Mouse (Mus musculus): ENCODE data around the gene Tmem150c. TPM values are rescaled to one million over a fixed set of nuclear protein-coding genes. Genes with fewer than 3 reads are reported as not detected.
A peak's percentile ranks its signal among the peaks of the same experiment; 100 is the strongest.

Gene Tmem150c
- polyA plus RNA-seq, 1 experiment from 2014 or later: 20.6 TPM

- peak overlapping the region; percentile 96 for H3K4me3 ChIP-seq (ENCODE audit: low read length)
- WGBS: under 1% methylated on average over 19 of the region's 19 CpGs
- H3K27me3 ChIP-seq (ENCODE audit: insufficient read depth, low read length): no peaks in the 10 kb centered on the region
- H3K36me3 ChIP-seq (ENCODE audit: insufficient read depth, low read length): peaks cover 19% of the 10 kb centered on the region; the same call in 1 of the 2 replicates
- no peak for ATAC-seq (ENCODE audit: low FRiP score, low TSS enrichment)
- peak overlapping the region; percentile 96 for H3K9ac ChIP-seq (replicated peaks; ENCODE audit: low read length)
- H3K4me2 ChIP-seq (replicated peaks; ENCODE audit: low read depth, low read length): peak overlapping the region; percentile 86
- H3K4me1 ChIP-seq (ENCODE audit: insufficient read depth, low read length): peaks cover 21% of the 10 kb centered on the region; the same call in 1 of the 2 replicates
- peak overlapping the region; percentile 98 for H3K27ac ChIP-seq (ENCODE audit: low read length)
- H3K9me3 ChIP-seq (ENCODE audit: low read length): no peaks in the 10 kb centered on the region
Observed at GRCm38 (mm10) chr5:100040281-100040784, 119.3 kb downstream of the Tmem150c start.

GRCm38 (mm10) chr5:100039602-100040142, 119.9 kb downstream of the Tmem150c start, which contains the start of the genes Hnrnpdl and Enoph1:
Hnrnpdl (minus strand) TSS chr5:100039664.
Enoph1 (plus strand) TSS chr5:100039985.
- Histone ChIP-seq H3K4me3 (ENCODE audit: low read length) (peak within 1 kb of the TSS; percentile 96), H3K27ac (ENCODE audit: low read length) (peak within 1 kb of the TSS; percentile 98), H3K36me3 (ENCODE audit: insufficient read depth, low read length) (peaks cover 24% of the 10 kb centered on the region), H3K4me1 (ENCODE audit: insufficient read depth, low read length) (peaks cover 21% of the 10 kb centered on the region; the same call in 1 of the 2 replicates), H3K27me3 (ENCODE audit: insufficient read depth, low read length) (no peaks in the 10 kb centered on the region), H3K4me2 (replicated peaks; ENCODE audit: low read depth, low read length) (peak within 1 kb of the TSS; percentile 86), H3K9ac (replicated peaks; ENCODE audit: low read length) (peak within 1 kb of the TSS; percentile 96), H3K9me3 (ENCODE audit: low read length) (no peaks in the 10 kb centered on the region)
- peak; percentile 88 for ATAC-seq (ENCODE audit: low FRiP score, low TSS enrichment)
- WGBS: 0% methylated on average over 55 of the region's 57 CpGs

GRCm38 (mm10) chr5:100038714-100039601, 120.7 kb downstream of the Tmem150c start:
- WGBS: 0% methylated on average over 94 of the region's 113 CpGs
- H3K9me3 ChIP-seq (ENCODE audit: low read length): no peaks in the 10 kb centered on the region
- peak overlapping the region; percentile 86 for H3K4me2 ChIP-seq (replicated peaks; ENCODE audit: low read depth, low read length)
- H3K9ac ChIP-seq (replicated peaks; ENCODE audit: low read length): peak overlapping the region; percentile 96
- peaks cover 30% of the 10 kb centered on the region for H3K36me3 ChIP-seq (ENCODE audit: insufficient read depth, low read length)
- peak; percentile 80 for ATAC-seq (ENCODE audit: low FRiP score, low TSS enrichment)
- peak overlapping the region; percentile 98 for H3K27ac ChIP-seq (ENCODE audit: low read length)
- H3K4me1 ChIP-seq (ENCODE audit: insufficient read depth, low read length): peaks cover 21% of the 10 kb centered on the region; the same call in 1 of the 2 replicates
- H3K27me3 ChIP-seq (ENCODE audit: insufficient read depth, low read length): no peaks in the 10 kb centered on the region
- H3K4me3 ChIP-seq (ENCODE audit: low read length): peak overlapping the region; percentile 96

- H3K4me2 ChIP-seq (replicated peaks; ENCODE audit: low read depth, low read length): peak overlapping the region; percentile 94
- under 1% methylated on average over 40 of the region's 45 CpGs for WGBS
Observed at GRCm38 (mm10) chr5:100037965-100038713, 121.5 kb downstream of the Tmem150c start.

GRCm38 (mm10) chr5:100036681-100037080, 122.9 kb downstream of the Tmem150c start:
- Histone ChIP-seq H3K27me3 (ENCODE audit: insufficient read depth, low read length) (no peaks in the 10 kb centered on the region), H3K4me2 (replicated peaks; ENCODE audit: low read depth, low read length) (peak overlapping the region; percentile 94), H3K27ac (ENCODE audit: low read length) (no peak overlapping the region), H3K4me3 (ENCODE audit: low read length) (peak overlapping the region; percentile 96), H3K36me3 (ENCODE audit: insufficient read depth, low read length) (peaks cover 46% of the 10 kb centered on the region), H3K9ac (replicated peaks; ENCODE audit: low read length) (peak overlapping the region; percentile 56), H3K4me1 (ENCODE audit: insufficient read depth, low read length) (peaks cover 21% of the 10 kb centered on the region; the same call in 1 of the 2 replicates), H3K9me3 (ENCODE audit: low read length) (no peaks in the 10 kb centered on the region)
- 10% methylated on average over 7 of the region's 7 CpGs for WGBS
- ATAC-seq (ENCODE audit: low FRiP score, low TSS enrichment): no peak

More at GRCm38 (mm10) chr5:100037965-100038713, 121.5 kb downstream of the Tmem150c start:
- ATAC-seq (ENCODE audit: low FRiP score, low TSS enrichment): peak; percentile 49
- no peaks in the 10 kb centered on the region for H3K27me3 ChIP-seq (ENCODE audit: insufficient read depth, low read length)
- H3K4me1 ChIP-seq (ENCODE audit: insufficient read depth, low read length): peaks cover 21% of the 10 kb centered on the region; the same call in 1 of the 2 replicates
- peaks cover 37% of the 10 kb centered on the region for H3K36me3 ChIP-seq (ENCODE audit: insufficient read depth, low read length)
- no peaks in the 10 kb centered on the region for H3K9me3 ChIP-seq (ENCODE audit: low read length)
- H3K4me3 ChIP-seq (ENCODE audit: low read length): peak overlapping the region; percentile 96
- peak overlapping the region; percentile 96 for H3K9ac ChIP-seq (replicated peaks; ENCODE audit: low read length)
- peak overlapping the region; percentile 98 for H3K27ac ChIP-seq (ENCODE audit: low read length)

- Histone ChIP-seq H3K4me2 (replicated peaks; ENCODE audit: low read depth, low read length) (peak overlapping the region; percentile 94), H3K36me3 (ENCODE audit: insufficient read depth, low read length) (peaks cover 50% of the 10 kb centered on the region), H3K9ac (replicated peaks; ENCODE audit: low read length) (no peak overlapping the region), H3K27me3 (ENCODE audit: insufficient read depth, low read length) (no peaks in the 10 kb centered on the region), H3K27ac (ENCODE audit: low read length) (no peak overlapping the region), H3K9me3 (ENCODE audit: low read length) (no peaks in the 10 kb centered on the region), H3K4me3 (ENCODE audit: low read length) (peak overlapping the region; percentile 96), H3K4me1 (ENCODE audit: insufficient read depth, low read length) (peaks cover 16% of the 10 kb centered on the region; the same call in 1 of the 2 replicates)
- 21% methylated on average over 7 of the region's 7 CpGs for WGBS
- ATAC-seq (ENCODE audit: low FRiP score, low TSS enrichment): no peak
Observed at GRCm38 (mm10) chr5:100035950-100036349, 123.7 kb downstream of the Tmem150c start.

- Histone ChIP-seq H3K9ac (replicated peaks; ENCODE audit: low read length) (no peak overlapping the region), H3K36me3 (ENCODE audit: insufficient read depth, low read length) (peaks cover 50% of the 10 kb centered on the region), H3K4me2 (replicated peaks; ENCODE audit: low read depth, low read length) (no peak overlapping the region), H3K9me3 (ENCODE audit: low read length) (no peaks in the 10 kb centered on the region), H3K27me3 (ENCODE audit: insufficient read depth, low read length) (no peaks in the 10 kb centered on the region), H3K27ac (ENCODE audit: low read length) (no peak overlapping the region), H3K4me3 (ENCODE audit: low read length) (no peak overlapping the region), H3K4me1 (ENCODE audit: insufficient read depth, low read length) (peaks cover 11% of the 10 kb centered on the region; the same call in 1 of the 2 replicates)
- 77% methylated on average over 3 of the region's 3 CpGs for WGBS
- no peak for ATAC-seq (ENCODE audit: low FRiP score, low TSS enrichment)
Observed at GRCm38 (mm10) chr5:100032646-100033045, 127.0 kb downstream of the Tmem150c start.

- H3K4me2 ChIP-seq (replicated peaks; ENCODE audit: low read depth, low read length): no peak overlapping the region
- no peak overlapping the region for H3K27ac ChIP-seq (ENCODE audit: low read length)
- no peaks in the 10 kb centered on the region for H3K27me3 ChIP-seq (ENCODE audit: insufficient read depth, low read length)
- no peaks in the 10 kb centered on the region for H3K9me3 ChIP-seq (ENCODE audit: low read length)
- H3K9ac ChIP-seq (replicated peaks; ENCODE audit: low read length): no peak overlapping the region
- 93% methylated on average over 2 of the region's 2 CpGs for WGBS
- no peak overlapping the region for H3K4me3 ChIP-seq (ENCODE audit: low read length)
- ATAC-seq (ENCODE audit: low FRiP score, low TSS enrichment): no peak
- H3K4me1 ChIP-seq (ENCODE audit: insufficient read depth, low read length): peaks cover 6% of the 10 kb centered on the region; the same call in 1 of the 2 replicates
- H3K36me3 ChIP-seq (ENCODE audit: insufficient read depth, low read length): peaks cover 46% of the 10 kb centered on the region
Observed at GRCm38 (mm10) chr5:100032107-100032506, 127.5 kb downstream of the Tmem150c start.

- Histone ChIP-seq H3K4me2 (replicated peaks; ENCODE audit: low read depth, low read length) (no peak overlapping the region), H3K36me3 (ENCODE audit: insufficient read depth, low read length) (peaks cover 35% of the 10 kb centered on the region), H3K4me3 (ENCODE audit: low read length) (no peak overlapping the region), H3K27me3 (ENCODE audit: insufficient read depth, low read length) (no peaks in the 10 kb centered on the region), H3K9ac (replicated peaks; ENCODE audit: low read length) (no peak overlapping the region), H3K9me3 (ENCODE audit: low read length) (no peaks in the 10 kb centered on the region), H3K27ac (ENCODE audit: low read length) (no peak overlapping the region), H3K4me1 (ENCODE audit: insufficient read depth, low read length) (no peaks in the 10 kb centered on the region)
- peak; percentile 85 for ATAC-seq (ENCODE audit: low FRiP score, low TSS enrichment)
- 15% methylated on average over 6 of the region's 6 CpGs for WGBS
Observed at GRCm38 (mm10) chr5:100030069-100030468, 129.5 kb downstream of the Tmem150c start.
